Mouse (Mus musculus) heart, postnatal 0 days (tissue): Measurements from ENCODE around the gene Wdr45b.

Source experiments
- CTCF ChIP-seq: IDR thresholded peaks from 2 replicates; pipeline ENCODE4 v1.5.1; 2016; ENCODE audit warnings: antibody characterized with exemption, control low read depth, low read depth
- EP300 ChIP-seq: IDR thresholded peaks from 2 replicates; pipeline ENCODE4 v1.6.1; 2016; ENCODE audit warnings: antibody characterized with exemption, low read depth

- TF ChIP-seq CTCF (no peak), EP300 (no peak)
These were observed 38.2 kb upstream of the Wdr45b start for GRCm38 (mm10) chr11:121392405-121392804.
